Mouse (Mus musculus) ovary, adult 18-20 months (tissue): ENCODE data around the gene Tpcn1.

Source experiments
- DNase-seq: peaks from one replicate; pipeline ENCODE4 v3.0.0; 2022; ENCODE audit warnings: low spot score, mixed read lengths

Gene Tpcn1

GRCm38 (mm10) chr5:120609246-120609775 lies 20.8 kb upstream of the Tpcn1 start:
- DNase-seq, result no peak

- DNase-seq, result no peak
These were observed 18.9 kb upstream of the Tpcn1 start for GRCm38 (mm10) chr5:120607335-120607734.

GRCm38 (mm10) chr5:120606590-120607200 lies 18.2 kb upstream of the Tpcn1 start:
- DNase-seq, result no peak

GRCm38 (mm10) chr5:120605688-120606087 lies 17.2 kb upstream of the Tpcn1 start:
- DNase-seq, result peak; percentile 73

DNA sequence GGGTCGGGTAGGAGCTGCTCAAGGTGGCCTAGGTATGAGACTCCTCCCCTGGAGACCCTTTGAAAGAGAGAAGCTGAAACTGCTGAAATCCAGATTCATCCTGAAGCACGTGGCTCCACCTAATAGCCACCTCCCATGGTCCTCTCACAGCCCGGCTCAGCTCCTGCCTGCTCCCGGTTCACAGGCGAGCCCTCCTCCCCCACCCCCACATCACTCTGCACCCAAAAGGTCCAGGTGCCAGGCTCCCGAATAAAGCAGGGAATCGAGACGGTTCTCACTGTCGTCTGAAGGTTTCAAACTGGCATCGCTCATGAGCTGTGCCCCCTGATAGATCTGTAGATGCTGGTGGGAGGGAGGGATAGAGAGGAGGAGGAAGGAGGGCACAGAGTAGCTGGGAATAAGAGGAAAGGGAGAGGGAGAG lies 16.8 kb upstream of the Tpcn1 start:
- DNase-seq, result no peak

DNA sequence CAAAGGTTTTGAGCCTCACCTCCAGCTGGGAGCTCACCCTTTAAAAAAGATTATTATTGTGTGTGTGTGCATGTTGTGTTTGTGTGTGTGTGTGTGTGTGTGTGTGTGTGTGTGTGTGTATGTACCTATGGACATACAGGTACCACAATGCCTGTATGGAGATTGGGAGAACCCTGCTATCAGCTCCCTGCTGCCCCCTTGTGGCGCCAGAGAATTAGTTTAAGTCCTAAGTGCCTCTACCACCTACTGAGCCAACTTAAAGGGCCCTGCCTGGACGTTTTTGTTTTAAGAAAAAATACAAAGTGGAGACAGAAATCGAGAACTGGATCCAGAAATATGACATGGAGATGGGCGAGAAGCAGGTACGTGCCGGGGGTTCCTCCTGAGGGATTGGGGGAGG lies 16.4 kb upstream of the Tpcn1 start:
- no peak for DNase-seq

GRCm38 (mm10) chr5:120603515-120603914 lies 15.0 kb upstream of the Tpcn1 start:
- no peak for DNase-seq

DNA sequence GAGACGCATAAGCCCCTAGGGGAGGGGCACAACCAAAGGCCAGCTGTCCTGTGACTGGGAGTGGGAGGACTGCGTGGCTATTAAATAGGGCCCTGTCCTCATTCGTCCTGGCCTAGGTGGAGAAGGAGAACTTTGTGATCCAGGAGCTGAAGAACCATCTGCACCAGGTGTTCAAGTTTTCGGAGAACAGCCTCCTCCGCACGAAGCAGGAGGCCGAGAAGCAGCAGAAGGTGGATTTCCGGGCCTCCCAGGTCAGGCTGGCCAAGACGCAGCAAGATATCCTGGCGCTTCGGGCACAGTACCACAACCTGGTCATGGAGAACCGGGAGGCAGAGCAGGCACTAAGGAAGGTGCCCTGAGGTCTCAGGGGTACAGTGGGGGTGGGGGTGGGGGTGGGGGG lies 13.7 kb upstream of the Tpcn1 start:
- no peak for DNase-seq

DNA sequence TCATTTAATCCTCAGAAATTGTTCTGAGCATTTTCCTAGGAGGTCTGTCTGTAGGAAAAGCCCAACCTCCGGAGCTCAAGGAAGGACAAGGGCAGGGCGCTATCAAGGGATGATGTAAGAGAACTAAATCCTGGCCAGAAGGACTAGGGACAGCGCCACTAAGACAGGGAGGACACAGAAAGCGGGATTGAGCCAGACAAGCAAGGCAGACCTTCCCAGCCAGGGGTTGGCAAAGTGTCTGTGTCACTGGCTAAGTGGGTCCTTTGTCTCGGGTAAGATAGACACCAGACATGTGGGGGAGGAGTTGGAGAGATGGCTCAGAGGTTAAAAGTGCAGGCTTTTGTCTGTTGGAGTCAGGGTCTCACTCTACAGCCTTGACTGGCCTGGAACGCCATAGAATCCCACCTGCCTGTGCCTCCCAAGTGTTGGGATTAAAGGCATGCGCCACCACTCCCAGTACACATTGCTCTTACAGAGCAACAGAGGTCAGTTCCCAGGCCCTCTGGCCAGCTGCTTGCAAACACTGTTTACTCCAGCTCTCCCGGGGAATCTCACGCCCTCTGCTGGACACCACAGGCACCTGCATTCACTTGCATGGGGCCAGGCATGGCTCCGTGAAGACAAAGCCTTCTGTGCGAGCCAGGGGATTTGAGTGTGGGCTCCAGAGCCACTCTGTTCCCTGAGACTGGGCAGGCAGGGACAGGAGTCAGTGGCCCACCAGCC lies 12.6 kb upstream of the Tpcn1 start:
- DNase-seq, result no peak

DNA sequence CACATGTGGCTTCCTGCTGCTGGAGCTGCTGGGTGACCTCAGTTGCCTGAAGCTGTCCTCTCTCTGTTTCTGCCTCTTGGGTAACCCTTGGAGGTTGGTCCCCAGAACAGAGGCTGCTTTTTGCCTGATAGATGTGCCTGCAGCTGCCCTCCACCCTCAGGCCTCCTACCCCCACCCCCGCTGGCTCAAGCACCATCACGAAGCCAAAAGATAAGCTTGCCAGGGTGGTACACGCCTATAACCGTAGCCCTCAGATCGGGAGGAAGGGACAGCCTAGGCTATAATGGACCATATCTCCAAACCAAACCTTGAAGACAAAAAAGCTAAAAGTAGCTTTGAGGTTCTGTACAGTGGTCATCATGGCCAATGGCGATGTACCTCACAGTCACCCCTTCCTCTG lies 11.2 kb upstream of the Tpcn1 start:
- DNase-seq, result no peak

- DNase-seq, result no peak
These were observed 6.0 kb upstream of the Tpcn1 start for GRCm38 (mm10) chr5:120594485-120594884.

DNA sequence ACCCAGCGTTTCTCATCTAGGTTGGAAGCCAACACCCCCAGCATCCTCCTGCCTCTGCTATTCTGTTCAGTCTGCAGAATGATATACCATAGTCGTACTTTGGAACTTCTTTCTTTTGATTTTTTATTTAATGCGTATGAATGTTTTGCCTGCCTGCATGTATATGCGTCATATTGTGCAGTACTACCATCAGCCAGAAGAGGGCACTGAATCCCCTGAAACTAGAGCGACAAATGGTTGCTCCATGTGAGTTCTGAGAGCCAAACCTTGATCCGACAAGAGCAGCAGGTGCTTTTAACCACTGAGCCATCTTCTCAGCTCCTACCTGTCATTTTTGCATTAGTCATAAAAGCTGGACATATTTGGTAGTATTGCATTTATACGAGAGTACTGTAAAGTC lies 3.7 kb upstream of the Tpcn1 start:
- DNase-seq, result no peak

DNA sequence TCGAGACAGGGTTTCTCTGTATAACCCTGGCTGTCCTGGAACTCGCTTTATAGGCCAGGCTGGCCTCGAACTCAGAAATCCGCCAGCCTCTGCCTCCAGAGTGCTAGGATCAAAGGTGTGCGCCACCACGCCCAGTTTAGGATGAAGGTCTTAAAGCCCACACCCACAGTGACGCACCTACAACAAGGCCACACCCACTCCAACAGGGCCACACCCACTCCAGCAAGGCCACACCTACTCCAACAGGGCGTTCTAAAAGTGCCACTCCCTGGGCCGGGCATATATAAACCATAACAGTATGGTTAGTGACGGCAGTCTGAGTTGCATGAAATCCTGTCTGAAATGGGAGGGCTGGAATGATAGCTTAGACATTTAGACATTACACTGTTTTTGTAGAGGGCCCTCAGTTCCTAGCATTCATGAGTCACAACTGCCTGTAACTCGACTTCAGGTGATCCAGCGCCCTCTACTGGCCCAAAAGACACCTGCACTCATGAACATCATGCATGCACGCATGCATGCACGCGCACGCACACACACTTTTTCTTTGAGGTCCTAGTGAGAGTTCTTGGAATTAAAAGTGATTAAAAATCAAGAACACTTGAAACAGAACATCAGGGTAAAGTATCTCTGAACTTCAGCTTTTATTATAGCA lies 2.0 kb upstream of the Tpcn1 start:
- no peak for DNase-seq

- no peak for DNase-seq
These were observed 419 bp downstream of the Tpcn1 start for GRCm38 (mm10) chr5:120587940-120588568.

- no peak for DNase-seq
These were observed 902 bp downstream of the Tpcn1 start for GRCm38 (mm10) chr5:120587616-120587926.

GRCm38 (mm10) chr5:120586741-120587615 lies 1.5 kb downstream of the Tpcn1 start:
- DNase-seq, result no peak

DNA sequence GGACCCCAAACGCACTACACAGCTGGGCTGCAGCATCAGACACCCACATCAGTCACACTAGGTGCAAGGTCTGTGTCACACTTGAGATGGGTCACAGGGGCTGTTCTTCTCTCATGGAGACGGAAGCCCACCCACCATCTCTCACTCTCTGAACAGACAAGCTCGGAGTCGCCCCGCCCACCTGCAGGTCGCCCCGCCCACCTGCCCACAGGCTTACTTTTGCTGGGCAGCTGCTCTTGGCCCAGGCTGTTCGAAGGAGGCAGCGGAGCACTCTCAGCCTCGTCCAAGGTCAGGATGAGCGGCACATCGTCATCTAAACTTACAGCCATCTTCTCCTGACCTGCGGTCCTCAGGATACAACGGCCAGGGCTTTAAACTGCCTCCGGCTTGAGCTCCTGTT lies 3.5 kb downstream of the Tpcn1 start:
- DNase-seq, result no peak

- DNase-seq, result no peak
These were observed 5.0 kb downstream of the Tpcn1 start for GRCm38 (mm10) chr5:120583511-120583910.

DNA sequence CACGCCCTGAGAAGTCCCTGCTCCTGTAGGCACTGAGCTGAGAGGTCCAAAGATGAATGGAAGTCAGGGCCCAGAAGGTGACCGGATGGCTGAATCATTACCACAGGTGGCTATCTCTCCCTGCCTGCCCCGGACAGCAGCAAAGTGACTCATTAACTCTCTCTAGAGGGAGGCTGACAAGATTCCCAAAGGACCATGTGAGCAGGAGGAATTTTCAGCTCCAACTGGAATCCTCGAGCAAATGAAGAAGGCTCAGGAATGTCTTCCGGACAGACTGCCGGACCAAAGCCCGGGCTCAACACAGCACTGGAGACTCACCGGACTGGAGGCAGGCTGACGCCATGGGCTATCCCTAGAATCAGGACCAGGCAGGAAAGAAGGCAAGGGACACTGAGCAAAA lies 6.5 kb downstream of the Tpcn1 start:
- no peak for DNase-seq

DNA sequence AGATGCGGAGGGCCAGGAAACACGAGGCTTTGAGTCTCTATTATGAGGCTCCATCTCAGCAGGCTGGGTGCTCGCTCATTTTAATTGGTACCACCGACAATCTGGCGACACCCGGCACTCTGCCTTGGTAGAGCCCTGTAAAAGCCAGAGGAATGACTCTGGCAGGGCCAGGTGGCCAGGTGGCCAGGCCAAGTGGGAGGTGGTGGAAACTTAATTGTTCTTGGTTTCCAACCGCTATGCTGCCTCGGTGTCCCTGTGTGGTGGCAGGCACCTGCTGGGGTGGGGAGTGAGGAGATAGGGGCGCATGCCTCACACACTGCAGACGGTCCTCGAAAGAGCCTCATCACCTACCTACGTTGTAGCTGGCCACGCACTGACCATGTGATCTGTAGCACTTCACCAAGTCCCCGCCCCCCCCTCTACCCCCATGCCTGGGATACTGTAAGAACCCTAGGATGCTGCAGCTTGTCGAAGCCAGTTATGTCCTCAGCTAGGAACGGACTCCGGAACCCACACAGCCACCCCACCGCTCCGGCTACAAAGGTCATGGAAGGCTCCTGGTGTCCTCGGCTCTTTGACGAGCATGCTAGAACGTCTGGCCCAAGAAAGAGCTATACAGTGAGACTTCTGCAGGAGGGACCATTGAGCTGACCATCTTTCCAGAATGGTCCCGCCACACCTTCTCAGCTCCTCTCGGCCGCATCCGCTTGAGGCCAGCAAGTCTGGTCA lies 8.4 kb downstream of the Tpcn1 start:
- no peak for DNase-seq

- peak; percentile 55 for DNase-seq
These were observed 9.1 kb downstream of the Tpcn1 start for GRCm38 (mm10) chr5:120579211-120579897.
